Mouse (Mus musculus) E14TG2a.4 (cell line): ENCODE results near the gene Klf4.

ENCODE experiments used
- H3K27me3 ChIP-seq: 2 replicates; pipeline ENCODE4 v1.6.1; 2014; ENCODE audit warnings: low read length, control low read depth; ENCODE audit not compliant: insufficient read depth
- H3K36me3 ChIP-seq: 2 replicates; pipeline ENCODE4 v1.6.1; 2014; ENCODE audit warnings: low read length, control low read depth; ENCODE audit not compliant: insufficient read depth
- H3K4me1 ChIP-seq: replicated peaks from 2 replicates; pipeline ENCODE4 v1.6.1; 2014; ENCODE audit warnings: low read depth, low read length, control low read depth
- H3K4me3 ChIP-seq: replicated peaks from 2 replicates; pipeline ENCODE4 v1.5.1; 2014; ENCODE audit warnings: mild to moderate bottlenecking, low read length
- H3K9me3 ChIP-seq: 2 replicates; pipeline ENCODE4 v1.6.1; 2014; ENCODE audit warnings: low read length, control low read depth
- CTCF ChIP-seq: conservative IDR thresholded peaks from 2 replicates; pipeline ENCODE4 v1.5.1; 2014; ENCODE audit warnings: low read length
- NANOG ChIP-seq: IDR thresholded peaks from 2 replicates; pipeline ENCODE4 v1.6.1; 2014; ENCODE audit warnings: borderline replicate concordance, low read length, mixed read lengths
- POU5F1 ChIP-seq: IDR thresholded peaks from 2 replicates; pipeline ENCODE4 v1.6.1; 2014; ENCODE audit warnings: low read length, borderline replicate concordance

Klf4 gene

DNA sequence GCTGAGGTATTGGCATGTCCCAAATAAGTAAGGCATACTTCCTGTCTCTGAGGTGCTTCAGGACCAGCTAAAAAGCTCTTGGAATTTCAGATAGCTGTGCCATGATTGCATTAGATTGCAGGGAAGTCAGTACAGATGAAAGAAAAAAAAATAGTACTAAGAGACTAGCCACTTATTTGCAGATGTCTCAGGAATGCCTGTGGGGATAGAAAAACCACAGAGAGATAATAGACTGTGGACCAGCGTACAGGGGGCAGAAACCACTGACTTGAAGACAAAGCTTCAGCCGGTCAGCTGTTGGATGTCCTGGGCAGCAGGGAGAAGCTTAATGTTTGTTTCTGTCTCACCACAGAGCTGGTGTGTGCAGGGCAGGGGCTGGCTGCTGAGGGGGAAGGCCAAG lies 10.5 kb upstream of the Klf4 start:
- TF ChIP-seq CTCF (no peak), POU5F1 (no peak), NANOG (no peak)
- Histone ChIP-seq H3K36me3 (no peaks in the 10 kb centered on the region), H3K9me3 (no peaks in the 10 kb centered on the region), H3K4me1 (no peaks in the 10 kb centered on the region), H3K4me3 (no peak overlapping the region), H3K27me3 (no peaks in the 10 kb centered on the region)

DNA sequence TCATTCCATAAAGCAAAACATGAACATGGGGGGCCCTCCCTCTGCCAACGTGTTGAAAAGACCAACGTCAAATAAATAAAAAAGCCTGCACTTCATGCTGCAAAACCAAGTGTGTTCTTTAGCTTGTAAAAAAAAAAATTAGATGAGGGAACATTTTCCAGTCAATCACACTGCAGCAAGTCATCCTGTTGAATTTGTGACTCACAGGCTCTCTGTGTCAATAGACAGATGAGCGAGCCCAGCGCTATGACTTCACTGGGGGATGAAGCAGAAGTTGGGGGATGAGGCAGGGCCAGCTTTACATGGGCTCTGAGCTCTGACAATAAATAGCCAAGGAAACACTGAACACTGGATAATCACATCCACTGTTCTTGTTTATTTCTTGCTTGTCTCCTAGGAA lies 9.4 kb upstream of the Klf4 start:
- Histone ChIP-seq H3K27me3 (no peaks in the 10 kb centered on the region), H3K9me3 (no peaks in the 10 kb centered on the region)
- no peak for TF ChIP-seq POU5F1

DNA sequence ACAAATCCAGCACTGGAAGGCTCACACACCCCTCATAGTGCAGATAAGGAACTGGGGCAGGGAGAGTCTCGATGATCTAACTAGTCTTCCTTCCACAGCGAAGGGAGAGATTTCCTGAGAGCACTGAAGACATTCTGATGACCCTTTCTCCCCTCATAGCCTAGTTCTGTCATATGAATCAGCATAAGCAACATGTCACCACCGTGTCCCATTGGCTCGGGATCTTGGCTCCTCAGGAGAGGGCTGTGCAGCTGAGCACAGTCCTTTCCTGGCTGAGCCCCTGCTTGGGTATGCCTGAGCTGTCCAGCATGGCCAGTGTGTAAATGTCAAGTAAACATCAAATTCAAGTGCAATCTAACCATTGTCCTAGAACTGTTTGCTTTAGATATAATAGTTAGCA lies 9.0 kb upstream of the Klf4 start:
- no peaks in the 10 kb centered on the region; the same call in 1 of the 2 replicates for H3K4me1 ChIP-seq
- no peak overlapping the region for H3K4me3 ChIP-seq
- TF ChIP-seq POU5F1 (no peak), CTCF (no peak), NANOG (no peak)
- H3K36me3 ChIP-seq, result 0 out of 2 replicates have a peak, but pooled peaks cover 2% of the 10 kb centered on the region
- no peaks in the 10 kb centered on the region for H3K27me3 ChIP-seq
- no peaks in the 10 kb centered on the region for H3K9me3 ChIP-seq

More for the DNA sequence above, 9.4 kb upstream of the Klf4 start:
- H3K4me3 ChIP-seq, result no peak overlapping the region
- no peaks in the 10 kb centered on the region for H3K36me3 ChIP-seq
- H3K4me1 ChIP-seq, result no peaks in the 10 kb centered on the region

DNA sequence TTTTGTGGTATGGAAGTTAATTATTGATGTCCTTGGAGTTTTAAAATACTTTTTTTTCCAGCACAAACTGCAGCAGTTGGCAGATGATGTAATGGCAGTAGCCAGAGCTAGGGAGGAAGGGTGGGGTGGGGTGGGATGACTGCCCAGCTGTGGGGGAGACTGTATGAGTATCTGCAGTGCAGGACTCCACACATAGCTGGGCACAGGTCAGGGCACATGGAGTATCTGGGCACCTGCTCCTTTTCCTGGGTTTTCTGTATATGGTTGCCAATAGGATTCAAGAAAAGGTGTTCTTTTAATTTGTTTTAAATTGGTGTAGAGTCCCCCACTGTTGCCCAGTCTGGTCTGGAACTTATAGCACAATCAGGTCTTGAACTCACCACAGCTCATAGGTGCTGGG lies 2.7 kb upstream of the Klf4 start:
- no peak for TF ChIP-seq NANOG
- no peak for TF ChIP-seq CTCF
- TF ChIP-seq POU5F1, result no peak
- no peak overlapping the region for H3K4me3 ChIP-seq

DNA sequence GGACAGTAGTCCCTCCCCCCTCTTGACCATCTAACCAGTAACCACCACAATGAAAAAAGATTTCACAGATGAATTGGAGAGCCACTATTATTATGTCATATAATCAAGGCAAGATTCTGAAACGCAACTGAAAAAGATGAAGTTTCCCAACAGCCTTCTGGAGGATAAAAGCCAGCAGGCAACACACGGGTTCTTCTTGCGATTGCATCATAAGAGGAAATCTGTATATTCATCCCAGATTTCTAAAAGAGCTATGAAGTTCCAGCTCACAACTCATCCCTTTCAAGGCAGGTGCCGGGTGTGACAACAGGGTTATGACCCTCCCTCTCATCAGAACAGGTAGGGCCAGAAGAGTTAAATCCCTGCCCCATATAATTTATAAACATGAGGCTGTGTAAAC lies 2.2 kb upstream of the Klf4 start:
- Histone ChIP-seq H3K9me3 (no peaks in the 10 kb centered on the region), H3K36me3 (peaks cover 27% of the 10 kb centered on the region), H3K4me1 (peaks cover 32% of the 10 kb centered on the region), H3K27me3 (0 out of 2 replicates have a peak, but pooled peaks cover 6% of the 10 kb centered on the region), H3K4me3 (peak overlapping the region; percentile 93; the same call in 1 of the 2 replicates)
- TF ChIP-seq CTCF (no peak), NANOG (no peak), POU5F1 (no peak)

More for the DNA sequence above, 2.7 kb upstream of the Klf4 start:
- Histone ChIP-seq H3K36me3 (peaks cover 22% of the 10 kb centered on the region), H3K9me3 (no peaks in the 10 kb centered on the region), H3K4me1 (peaks cover 27% of the 10 kb centered on the region), H3K27me3 (0 out of 2 replicates have a peak, but pooled peaks cover 6% of the 10 kb centered on the region)

DNA sequence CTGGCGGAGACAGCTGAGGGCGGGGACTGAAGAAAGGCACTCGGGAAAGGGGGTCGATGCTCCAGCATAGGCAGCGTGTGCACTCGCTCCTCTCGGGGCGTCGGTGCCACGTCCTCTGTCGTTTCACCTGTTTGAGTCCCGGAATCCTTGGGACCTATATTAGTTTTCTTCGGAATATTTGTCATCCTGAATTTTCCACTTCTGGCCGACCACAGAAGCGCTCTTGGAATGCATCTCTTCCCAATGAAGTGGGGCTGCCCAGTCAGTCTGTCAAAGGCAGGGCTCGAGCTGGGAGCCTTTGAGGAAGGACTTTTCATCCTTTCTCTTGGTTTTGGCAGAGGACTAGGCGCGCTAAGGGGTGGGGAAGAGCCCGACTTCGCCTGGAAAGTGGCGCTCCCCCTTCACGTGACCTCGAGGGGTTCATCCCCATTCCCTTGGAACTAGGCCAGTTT lies 1.6 kb upstream of the Klf4 start:
- H3K4me3 ChIP-seq, result peak overlapping the region; percentile 93
- peaks cover 39% of the 10 kb centered on the region for H3K4me1 ChIP-seq
- peaks cover 33% of the 10 kb centered on the region for H3K36me3 ChIP-seq
- TF ChIP-seq CTCF (no peak), POU5F1 (no peak), NANOG (no peak)
- H3K9me3 ChIP-seq, result no peaks in the 10 kb centered on the region
- H3K27me3 ChIP-seq, result 0 out of 2 replicates have a peak, but pooled peaks cover 6% of the 10 kb centered on the region

DNA sequence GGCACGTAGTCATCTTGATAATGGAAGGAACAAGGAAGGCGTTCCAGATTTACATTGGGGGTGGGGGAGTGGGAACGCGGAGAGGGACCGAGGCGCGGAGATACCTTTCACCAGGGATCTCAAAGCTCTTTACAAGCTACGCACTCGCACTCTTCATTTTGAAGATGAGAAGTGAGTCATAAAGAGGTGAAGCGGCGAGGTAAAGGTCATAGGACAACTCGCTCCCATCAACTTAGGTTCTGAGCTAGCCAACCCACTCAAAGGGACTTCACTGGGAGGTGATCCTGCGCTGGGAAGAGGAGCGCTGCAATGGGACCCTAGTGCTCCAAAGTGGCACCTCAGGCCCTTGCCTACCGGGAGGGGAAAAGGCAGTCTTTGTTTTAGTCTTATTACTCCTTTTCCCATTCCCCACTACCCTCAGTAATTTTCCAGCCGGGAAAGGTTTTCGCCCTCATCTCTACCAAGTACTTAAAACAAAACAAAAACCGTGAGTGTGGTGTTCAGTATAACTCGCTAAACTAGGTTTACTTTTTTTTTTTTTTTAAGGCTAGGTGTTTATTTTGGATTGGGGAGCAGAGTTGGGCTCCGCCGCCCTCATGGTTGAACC lies 1.0 kb upstream of the Klf4 start:
- Histone ChIP-seq H3K9me3 (no peaks in the 10 kb centered on the region), H3K27me3 (0 out of 2 replicates have a peak, but pooled peaks cover 6% of the 10 kb centered on the region), H3K4me1 (peaks cover 39% of the 10 kb centered on the region), H3K36me3 (peaks cover 37% of the 10 kb centered on the region), H3K4me3 (peak overlapping the region; percentile 93)
- TF ChIP-seq POU5F1 (no peak), CTCF (no peak), NANOG (no peak)

DNA sequence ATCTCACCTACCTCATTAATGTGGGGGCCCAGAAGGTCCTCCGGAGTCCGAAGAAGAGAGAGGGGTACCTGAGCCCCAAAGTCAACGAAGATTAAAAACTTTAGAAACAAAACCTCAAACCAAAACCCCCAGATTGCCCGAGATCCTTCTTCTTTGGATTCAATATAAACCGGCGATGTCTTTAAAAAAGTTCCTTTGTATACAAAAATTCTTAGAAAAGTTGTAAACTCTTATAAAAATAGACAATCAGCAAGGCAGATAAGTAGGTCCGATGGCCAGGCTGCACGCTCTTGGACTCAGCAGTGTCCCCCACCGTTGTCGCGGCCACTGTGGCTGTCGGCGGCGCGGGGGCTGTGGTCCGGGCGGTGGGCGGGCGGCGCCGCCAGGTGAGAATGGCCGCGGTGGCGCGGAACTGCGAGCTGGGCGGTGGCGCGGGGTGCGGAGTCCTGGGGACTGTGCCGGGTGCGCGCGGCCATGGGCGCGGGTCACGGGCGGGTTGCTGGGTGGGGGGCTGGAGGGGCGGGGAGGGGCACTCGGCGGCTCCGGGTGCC lies 335 bp downstream of the Klf4 start:
- H3K9me3 ChIP-seq, result no peaks in the 10 kb centered on the region
- H3K4me1 ChIP-seq, result peaks cover 45% of the 10 kb centered on the region
- H3K4me3 ChIP-seq, result peak overlapping the region; percentile 93
- H3K36me3 ChIP-seq, result peaks cover 47% of the 10 kb centered on the region
- H3K27me3 ChIP-seq, result 0 out of 2 replicates have a peak, but pooled peaks cover 6% of the 10 kb centered on the region
- TF ChIP-seq NANOG, result no peak
- no peak for TF ChIP-seq POU5F1
- TF ChIP-seq CTCF, result no peak
